Mouse (Mus musculus): ENCODE data around the gene Creb3l1.

DNA sequence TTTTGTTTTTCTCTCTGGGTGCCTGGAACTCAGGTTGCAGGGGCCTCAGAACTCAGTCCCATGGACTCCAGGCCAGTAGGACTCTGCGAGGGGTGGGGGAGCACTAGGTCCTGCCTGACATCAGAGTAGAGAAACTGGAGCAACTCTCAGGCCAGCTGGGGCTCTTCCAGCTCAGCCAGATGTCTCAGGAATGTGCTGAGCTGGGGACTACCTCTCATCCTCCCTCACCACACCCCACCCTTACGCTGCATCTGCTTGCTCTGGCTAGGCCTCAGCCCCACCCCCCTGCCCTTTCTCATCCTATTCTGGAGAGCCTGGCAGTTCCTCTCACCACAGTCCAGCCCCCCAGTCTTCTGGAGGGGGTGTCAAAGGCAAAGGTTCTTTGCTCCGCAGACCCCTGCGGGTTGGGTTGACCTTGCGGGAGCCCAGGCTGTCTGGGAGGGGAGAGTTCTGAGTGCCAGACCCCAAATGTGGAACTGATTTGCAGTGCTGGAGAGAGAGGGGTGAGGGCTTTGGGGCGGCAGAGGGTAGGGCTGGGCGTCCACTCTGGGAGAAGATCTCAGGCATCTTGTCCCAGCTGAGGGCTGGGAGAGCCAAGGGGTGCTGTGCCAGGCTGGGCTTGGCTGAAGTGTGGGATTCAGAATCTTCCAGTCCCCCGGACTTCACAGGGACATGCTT lies 11.4 kb downstream of the Creb3l1 start:
- no peak for TF ChIP-seq CTCF (IDR thresholded peaks at IDR 0.05; ENCODE audit: low read depth, low read length)
- TF ChIP-seq POLR2A (IDR thresholded peaks at IDR 0.05; ENCODE audit: borderline replicate concordance, low read depth, low read length): no peak

Data from bone marrow macrophage, adult 2 months (primary cell).